8 mouse cellular contexts compared by ENCODE assay signal in the genomic region with DNA sequence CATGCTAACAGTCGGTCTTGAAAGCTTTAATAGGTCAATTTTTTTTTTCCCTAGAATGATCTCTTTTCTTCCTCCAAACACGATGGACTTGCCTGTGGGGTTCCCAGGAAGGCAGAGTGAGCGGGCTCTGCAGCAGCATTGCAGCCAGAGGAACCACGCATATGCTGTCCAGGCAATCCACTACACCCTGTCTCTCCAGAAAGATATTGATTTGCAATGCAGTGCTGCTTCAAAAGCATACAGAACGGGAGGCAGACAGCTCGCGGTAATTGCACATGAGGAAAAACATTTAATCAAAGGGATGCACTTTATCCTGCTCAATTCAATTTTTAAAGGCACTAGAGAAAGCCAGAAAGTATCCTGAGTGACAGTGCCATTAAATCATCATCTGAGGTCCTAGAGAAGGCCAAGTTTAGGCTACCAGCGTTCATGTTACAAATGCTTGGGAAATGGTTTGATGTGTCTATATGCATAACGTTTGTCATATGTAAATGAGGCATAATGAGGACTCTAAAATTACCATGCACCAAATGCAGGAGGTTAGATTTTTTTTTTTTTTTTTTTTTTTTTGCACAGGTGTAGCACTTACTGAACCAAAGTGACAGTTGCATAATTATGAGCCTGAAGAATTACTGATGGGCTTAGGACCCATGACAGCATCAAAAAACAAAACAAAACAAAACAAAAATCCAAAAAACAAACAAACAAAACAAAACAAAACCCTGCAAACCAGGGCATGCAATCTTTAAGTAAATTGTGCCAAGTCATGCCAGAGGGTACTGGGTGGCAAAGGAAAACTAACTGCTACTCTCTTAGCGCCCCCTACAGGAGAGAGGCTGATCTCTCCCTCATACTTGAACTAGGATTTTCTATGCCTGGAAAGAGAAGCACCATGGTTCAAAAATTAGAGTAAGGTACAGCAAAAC.
DNase-seq lines count a peak whose midpoint lies in the region; ATAC-seq and TF ChIP-seq lines count a peak whose summit lies in the region.

No protein-coding gene starts in this region.

- H3K27ac ChIP-seq in gastrocnemius, adult 2 months, result no peak overlapping the region
- no peak overlapping the region for H3K27ac ChIP-seq in intestine, embryonic 14.5 days (ENCODE audit: low read depth)
- H3K27ac ChIP-seq in midbrain, postnatal 0 days (ENCODE audit: low read depth, low read length), result peak overlapping the region; percentile 80

- intact Hi-C loops in gastrocnemius, adult 2 months (cut with DNase I), result loop anchor here (1.0 to 10.0 kb wide), 2 partner anchors 109 to 304 kb away; no protein-coding TSS in a partner anchor
- intact Hi-C loops in left cerebral cortex, postnatal 25 days (cut with DNase I), result loop anchor here (1.0 to 5.0 kb wide), 3 partner anchors 114 to 304 kb away; no protein-coding TSS in a partner anchor

- H3K4me3 ChIP-seq in gastrocnemius, adult 2 months, result peak overlapping the region; percentile 32
- H3K4me3 ChIP-seq in intestine, embryonic 14.5 days (ENCODE audit: low read depth, low read length), result no peak overlapping the region
- peak overlapping the region; percentile 42 for H3K4me3 ChIP-seq in midbrain, postnatal 0 days (ENCODE audit: low read depth, low read length)

- no peaks in the 10 kb centered on the region for H3K27me3 ChIP-seq in intestine, embryonic 14.5 days (replicated peaks; ENCODE audit: control insufficient read depth, insufficient read depth, low read length)
- H3K27me3 ChIP-seq in midbrain, postnatal 0 days (ENCODE audit: insufficient read depth, low read length), result no peaks in the 10 kb centered on the region

- peak overlapping the region; percentile 26 for H3K4me2 ChIP-seq in intestine, embryonic 14.5 days (ENCODE audit: low read length)
- H3K4me2 ChIP-seq in midbrain, postnatal 0 days (ENCODE audit: low read depth, low read length, poor library complexity, severe bottlenecking), result peak overlapping the region; percentile 56

- H3K9ac ChIP-seq in intestine, embryonic 14.5 days (ENCODE audit: low read length), result no peak overlapping the region
- H3K9ac ChIP-seq in midbrain, postnatal 0 days (replicated peaks; ENCODE audit: low read length, poor library complexity, severe bottlenecking), result peak overlapping the region; percentile 55

- ATAC-seq in intestine, embryonic 14.5 days (replicated peaks; ENCODE audit: low FRiP score, low TSS enrichment, low read depth), result no peak; the same call in 1 of the 2 replicates
- ATAC-seq in midbrain, postnatal 0 days (ENCODE audit: low FRiP score), result peak; percentile 70
- no peak for ATAC-seq in inflammation-experienced regulatory T-cells, adult 6 months

- WGBS in intestine, embryonic 14.5 days, result 14% methylated on average over 10 of the region's 10 CpGs
- 12% methylated on average over 10 of the region's 10 CpGs for WGBS in midbrain, postnatal 0 days

- TF ChIP-seq CTCF in gastrocnemius, adult 2 months (IDR thresholded peaks at IDR 0.05), result peak; percentile 86
- TF ChIP-seq CTCF in midbrain, postnatal 0 days (IDR thresholded peaks at IDR 0.05), result peak; percentile 87

- DNase-seq in 416B (ENCODE audit: low read depth), result peak; percentile 82
- peak; percentile 30 for DNase-seq in Muller cell, postnatal 12 days (ENCODE audit: inconsistent ontology term)
- peak; percentile 80 to 85 for DNase-seq in cerebellum, postnatal 14 days
- peak; percentile 59 for DNase-seq in gastrocnemius, adult 2 months
- DNase-seq in intestine, embryonic 14.5 days (ENCODE audit: low spot score), result no peak
- peak; percentile 85 to 90 for DNase-seq in left cerebral cortex, postnatal 25 days (ENCODE audit: low spot score in 2 of 2)
- DNase-seq in midbrain, postnatal 0 days (ENCODE audit: low spot score), result peak; percentile 94

- H3K36me3 ChIP-seq in intestine, embryonic 14.5 days (ENCODE audit: control insufficient read depth, insufficient read depth, low read length), result no peaks in the 10 kb centered on the region
- no peaks in the 10 kb centered on the region for H3K36me3 ChIP-seq in midbrain, postnatal 0 days (ENCODE audit: insufficient read depth, low read length)

- H3K9me3 ChIP-seq in intestine, embryonic 14.5 days (ENCODE audit: control insufficient read depth, low read length), result no peaks in the 10 kb centered on the region
- no peaks in the 10 kb centered on the region for H3K9me3 ChIP-seq in midbrain, postnatal 0 days (ENCODE audit: low read length)

- peaks cover 29% of the 10 kb centered on the region for H3K4me1 ChIP-seq in intestine, embryonic 14.5 days (replicated peaks; ENCODE audit: control insufficient read depth, insufficient read depth, low read length)
- H3K4me1 ChIP-seq in midbrain, postnatal 0 days (ENCODE audit: insufficient read depth, low read length), result no peaks in the 10 kb centered on the region
